Mouse (Mus musculus) kidney, embryonic 16.5 days (tissue): ENCODE results near the gene Ccdc92b. TPM values are rescaled to one million over a fixed set of nuclear protein-coding genes. Genes with fewer than 3 reads are reported as not detected.

Experiments used
- ATAC-seq: fragments of 200-750 bp; cut with Nextera tagmentation; 2 replicates; pipeline ENCODE4 v1.8.0; 2017; ENCODE audit warnings: moderate TSS enrichment; ENCODE audit not compliant: low FRiP score, low TSS enrichment
- H3K27ac ChIP-seq: fragments of 300-500 bp; sonication (generic); 2 replicates; pipeline ENCODE4 v1.5.1; 2014; ENCODE audit warnings: low read length
- H3K27me3 ChIP-seq: fragments of 300-500 bp; sonication (generic); 2 replicates; pipeline ENCODE4 v1.6.1; 2014; ENCODE audit warnings: low read length, control low read depth, mixed read lengths; ENCODE audit not compliant: insufficient read depth
- H3K36me3 ChIP-seq: fragments of 300-500 bp; sonication (generic); 2 replicates; pipeline ENCODE4 v1.6.1; 2014; ENCODE audit warnings: low read length, control low read depth, mixed read lengths; ENCODE audit not compliant: insufficient read depth
- H3K4me1 ChIP-seq: fragments of 300-500 bp; sonication (generic); 2 replicates; pipeline ENCODE4 v1.6.1; 2014; ENCODE audit warnings: low read length, control low read depth, mixed read lengths; ENCODE audit not compliant: insufficient read depth
- H3K4me2 ChIP-seq: fragments of 300-500 bp; sonication (generic); replicated peaks from 2 replicates; pipeline ENCODE4 v1.6.1; 2014; ENCODE audit warnings: low read depth, low read length
- H3K4me3 ChIP-seq: fragments of 300-500 bp; sonication (generic); 2 replicates; pipeline ENCODE4 v1.5.1; 2014; ENCODE audit warnings: mild to moderate bottlenecking, low read length
- H3K9ac ChIP-seq: fragments of 300-500 bp; sonication (generic); replicated peaks from 2 replicates; pipeline ENCODE4 v1.6.1; 2014; ENCODE audit warnings: low read length
- H3K9me3 ChIP-seq: fragments of 300-500 bp; sonication (generic); 2 replicates; pipeline ENCODE4 v1.6.1; 2016; ENCODE audit warnings: low read length, control low read depth
- WGBS: fragments of 180-500 bp; shearing (Covaris S2); extraction: QIAGEN DNeasy Blood & Tissue Kit; methylation state at CpG from one replicate; pipeline ENCODE4 v1.1.7; 2014; 5-methylcytosine and 5-hydroxymethylcytosine counted together
- polyA plus RNA-seq: library from polyadenylated mRNA; unstranded; fragments of >200 nt; fragmentation: Nextera tagmentation; extraction: Ambion mirVana; gene quantifications from 2 replicates; pipeline ENCODE4 v1.2.1, GENCODE M21; 2015

The Ccdc92b gene
- polyA plus RNA-seq, 1 experiment from 2014 or later = 0.17 TPM

- Histone ChIP-seq H3K4me2 (no peak overlapping the region), H3K4me1 (no peaks in the 10 kb centered on the region), H3K36me3 (peaks cover 96% of the 10 kb centered on the region), H3K9ac (no peak overlapping the region), H3K27ac (no peak overlapping the region), H3K9me3 (no peaks in the 10 kb centered on the region), H3K27me3 (no peaks in the 10 kb centered on the region), H3K4me3 (no peak overlapping the region)
- no peak for ATAC-seq
- 86% methylated on average over 3 of the region's 3 CpGs for WGBS
These were observed 44.9 kb downstream of the Ccdc92b start for GRCm38 (mm10) chr11:74664279-74664678.

DNA sequence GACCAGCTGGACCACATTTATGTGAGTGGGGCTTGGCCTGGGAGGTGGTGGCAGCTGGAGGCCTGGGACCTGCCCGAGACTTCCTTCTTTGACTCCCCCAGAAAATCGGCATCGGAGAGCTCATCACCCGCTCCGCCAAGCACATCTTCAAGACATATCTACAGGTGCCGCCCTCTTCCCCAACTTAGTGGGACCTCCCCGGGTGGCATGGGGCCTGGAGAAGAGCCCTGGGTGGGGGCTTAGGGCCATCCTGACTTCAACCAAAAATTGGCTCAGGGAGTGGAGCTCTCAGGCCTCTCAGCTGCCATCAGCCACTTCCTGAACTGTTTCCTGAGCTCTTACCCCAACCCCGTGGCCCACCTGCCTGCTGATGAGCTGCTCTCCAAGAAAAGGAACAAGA is 45.5 kb downstream of the Ccdc92b start:
- Histone ChIP-seq H3K9ac (no peak overlapping the region), H3K27ac (no peak overlapping the region), H3K9me3 (no peaks in the 10 kb centered on the region), H3K4me1 (no peaks in the 10 kb centered on the region), H3K4me3 (no peak overlapping the region), H3K4me2 (no peak overlapping the region), H3K36me3 (peaks cover 94% of the 10 kb centered on the region), H3K27me3 (no peaks in the 10 kb centered on the region)
- WGBS = 81% methylated on average over 8 of the region's 8 CpGs
- ATAC-seq = no peak

GRCm38 (mm10) chr11:74665631-74666283 is 46.4 kb downstream of the Ccdc92b start:
- Histone ChIP-seq H3K4me1 (no peaks in the 10 kb centered on the region), H3K9ac (no peak overlapping the region), H3K27ac (no peak overlapping the region), H3K4me2 (no peak overlapping the region), H3K9me3 (no peaks in the 10 kb centered on the region), H3K36me3 (peaks cover 86% of the 10 kb centered on the region), H3K27me3 (no peaks in the 10 kb centered on the region), H3K4me3 (no peak overlapping the region)
- WGBS = 96% methylated on average over 17 of the region's 17 CpGs
- ATAC-seq = no peak

DNA sequence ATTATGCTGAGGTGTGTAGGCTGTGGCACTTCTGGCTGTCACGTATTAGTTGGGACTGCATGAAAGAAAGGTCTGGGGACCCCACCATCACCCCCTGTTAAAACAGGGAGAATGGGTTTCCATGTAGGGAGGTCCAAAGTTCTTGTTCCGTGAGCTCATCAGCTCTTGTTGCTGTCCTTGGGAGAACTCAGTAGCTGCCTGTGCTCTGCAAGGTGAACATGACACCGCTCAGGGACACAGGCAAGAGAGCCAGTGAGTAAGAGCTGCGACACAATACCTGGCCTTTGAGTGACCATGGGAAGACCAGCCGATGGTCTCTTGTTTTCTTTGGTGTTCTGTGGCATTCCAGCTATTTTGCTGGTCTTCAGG is 46.9 kb downstream of the Ccdc92b start:
- no peak overlapping the region for H3K27ac ChIP-seq
- no peak overlapping the region for H3K4me3 ChIP-seq
- no peaks in the 10 kb centered on the region for H3K27me3 ChIP-seq
- H3K9ac ChIP-seq = no peak overlapping the region
- no peak overlapping the region for H3K4me2 ChIP-seq
- H3K9me3 ChIP-seq = no peaks in the 10 kb centered on the region
- peaks cover 81% of the 10 kb centered on the region for H3K36me3 ChIP-seq
- ATAC-seq = no peak
- WGBS = 90% methylated on average over 5 of the region's 5 CpGs
- no peaks in the 10 kb centered on the region for H3K4me1 ChIP-seq

- H3K4me1 ChIP-seq = no peaks in the 10 kb centered on the region
- no peaks in the 10 kb centered on the region for H3K9me3 ChIP-seq
- H3K27ac ChIP-seq = no peak overlapping the region
- H3K4me2 ChIP-seq = no peak overlapping the region
- 95% methylated on average over 14 of the region's 14 CpGs for WGBS
- no peak for ATAC-seq
- H3K27me3 ChIP-seq = no peaks in the 10 kb centered on the region
- H3K9ac ChIP-seq = no peak overlapping the region
- no peak overlapping the region for H3K4me3 ChIP-seq
- peaks cover 74% of the 10 kb centered on the region for H3K36me3 ChIP-seq
These were observed 47.6 kb downstream of the Ccdc92b start for GRCm38 (mm10) chr11:74666776-74667581.

- H3K36me3 ChIP-seq = peaks cover 68% of the 10 kb centered on the region
- ATAC-seq = no peak
- H3K9me3 ChIP-seq = no peaks in the 10 kb centered on the region
- H3K4me2 ChIP-seq = no peak overlapping the region
- H3K4me3 ChIP-seq = no peak overlapping the region
- H3K27ac ChIP-seq = no peak overlapping the region
- H3K27me3 ChIP-seq = no peaks in the 10 kb centered on the region
- no peaks in the 10 kb centered on the region for H3K4me1 ChIP-seq
- 93% methylated on average over 13 of the region's 13 CpGs for WGBS
- H3K9ac ChIP-seq = no peak overlapping the region
These were observed 48.2 kb downstream of the Ccdc92b start for GRCm38 (mm10) chr11:74667582-74668010.

GRCm38 (mm10) chr11:74668466-74668865 is 49.1 kb downstream of the Ccdc92b start:
- 87% methylated on average over 5 of the region's 5 CpGs for WGBS
- Histone ChIP-seq H3K27me3 (no peaks in the 10 kb centered on the region), H3K9ac (no peak overlapping the region), H3K4me3 (no peak overlapping the region), H3K4me2 (no peak overlapping the region), H3K36me3 (peaks cover 66% of the 10 kb centered on the region), H3K4me1 (no peaks in the 10 kb centered on the region), H3K9me3 (no peaks in the 10 kb centered on the region), H3K27ac (no peak overlapping the region)
- ATAC-seq = no peak

GRCm38 (mm10) chr11:74668971-74669370 is 49.6 kb downstream of the Ccdc92b start:
- WGBS = 82% methylated on average over 2 of the region's 2 CpGs
- Histone ChIP-seq H3K4me1 (no peaks in the 10 kb centered on the region), H3K36me3 (peaks cover 64% of the 10 kb centered on the region), H3K4me2 (no peak overlapping the region), H3K4me3 (no peak overlapping the region), H3K27me3 (no peaks in the 10 kb centered on the region), H3K9me3 (no peaks in the 10 kb centered on the region), H3K9ac (no peak overlapping the region), H3K27ac (no peak overlapping the region)
- no peak for ATAC-seq

DNA sequence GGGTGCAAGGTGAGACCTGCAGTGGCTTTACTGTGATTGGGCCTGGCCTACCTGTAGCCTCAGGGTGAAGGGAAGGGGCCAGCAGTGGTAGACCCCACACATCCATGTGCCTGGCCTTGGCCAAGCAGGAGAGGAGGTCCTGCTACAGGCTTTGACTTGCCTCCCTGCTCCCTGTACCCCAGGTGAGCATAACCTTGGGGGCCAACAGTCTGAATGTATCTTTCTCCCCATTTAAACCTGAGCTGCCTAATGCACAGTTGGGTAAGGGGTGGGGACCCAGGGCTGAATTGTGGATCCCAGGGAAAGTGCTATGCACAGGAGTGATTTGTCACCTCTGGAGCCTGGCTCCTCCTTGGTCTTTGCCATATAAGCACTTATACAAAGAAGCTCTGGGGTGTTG is 50.7 kb downstream of the Ccdc92b start:
- H3K36me3 ChIP-seq = peaks cover 59% of the 10 kb centered on the region
- ATAC-seq = 0 out of 2 replicates have a peak, but pooled peaks have one; percentile 24
- no peak overlapping the region for H3K27ac ChIP-seq
- H3K9ac ChIP-seq = no peak overlapping the region
- no peaks in the 10 kb centered on the region for H3K27me3 ChIP-seq
- no peaks in the 10 kb centered on the region for H3K9me3 ChIP-seq
- no peaks in the 10 kb centered on the region for H3K4me1 ChIP-seq
- H3K4me2 ChIP-seq = no peak overlapping the region
- H3K4me3 ChIP-seq = no peak overlapping the region

DNA sequence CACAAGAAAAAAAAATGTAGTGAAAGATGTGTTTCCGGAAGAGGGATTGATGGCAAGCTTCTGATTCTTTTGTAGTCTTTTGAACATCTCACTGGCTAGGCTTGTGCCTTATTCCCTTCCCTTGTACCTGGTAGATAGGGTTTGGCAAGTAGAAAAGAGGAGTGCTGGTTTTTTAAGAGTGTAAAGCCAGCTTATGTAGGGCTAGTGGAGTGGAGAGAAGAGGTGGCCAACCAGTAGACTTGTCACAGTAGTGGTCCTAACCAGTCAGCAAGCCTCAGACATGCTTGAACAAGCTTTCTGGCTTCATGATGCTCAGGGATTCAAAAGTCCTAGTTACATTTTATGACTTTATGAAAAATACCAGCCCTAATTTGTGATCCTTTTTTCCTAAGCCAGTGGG is 51.6 kb downstream of the Ccdc92b start:
- H3K9ac ChIP-seq = no peak overlapping the region
- peaks cover 53% of the 10 kb centered on the region for H3K36me3 ChIP-seq
- H3K27ac ChIP-seq = no peak overlapping the region
- ATAC-seq = no peak
- no peaks in the 10 kb centered on the region for H3K27me3 ChIP-seq
- no peaks in the 10 kb centered on the region for H3K4me1 ChIP-seq
- no peak overlapping the region for H3K4me2 ChIP-seq
- H3K4me3 ChIP-seq = no peak overlapping the region
- no peaks in the 10 kb centered on the region for H3K9me3 ChIP-seq
- 86% methylated on average over 1 of the region's 1 CpGs for WGBS
